Mouse (Mus musculus): ENCODE results near the gene Dock9.

DNA sequence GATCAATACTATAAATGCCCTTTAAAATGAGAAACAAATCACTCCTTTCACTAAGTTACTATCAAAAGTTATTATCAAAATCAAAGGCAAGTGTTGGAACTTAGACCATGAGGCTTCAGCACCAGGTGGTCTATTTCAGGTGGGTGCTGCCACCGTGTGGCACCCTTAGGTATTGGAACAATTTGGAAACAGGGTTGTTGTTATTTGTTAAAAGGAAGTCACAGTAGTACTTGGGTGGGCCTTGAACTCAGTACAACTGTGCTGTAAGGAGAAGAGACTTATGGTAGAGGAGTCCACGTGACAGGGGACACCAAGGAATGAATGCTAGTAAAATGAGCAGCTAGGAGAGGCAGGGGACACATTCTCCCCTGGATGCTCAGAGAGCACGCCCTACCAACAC lies 218.6 kb downstream of the Dock9 start:
- TF ChIP-seq CTCF (IDR thresholded peaks at IDR 0.05; ENCODE audit: extremely low read depth, insufficient read depth, low read length) (peak; percentile 72), POLR2A (IDR thresholded peaks at IDR 0.05; ENCODE audit: extremely low read depth, insufficient read depth, low read length) (no peak)

Data from cortical plate, adult 2 months (tissue).